Mouse (Mus musculus): ENCODE data around the gene Garem2. TPM values are rescaled to one million over a fixed set of nuclear protein-coding genes. Genes with fewer than 3 reads are reported as not detected.
"Not testable (repeated sequence)": the region's sequence is repeated elsewhere in the genome, so short reads cannot be mapped to it uniquely, and the experiment has no call there.

The Garem2 gene
- polyA plus RNA-seq (2012; rRNA removed): 14.0 and 14.6 TPM in 2 replicates

- Histone ChIP-seq H3K27ac (ENCODE audit: insufficient read depth, low read length) (no peak within 1 kb of the TSS), H3K4me3 (ENCODE audit: insufficient read depth, low read length) (peak within 1 kb of the TSS; percentile 14), H3K4me1 (ENCODE audit: control insufficient read depth, insufficient read depth, low read length) (no peaks in the 10 kb centered on the region)
- TF ChIP-seq CTCF (IDR thresholded peaks at IDR 0.05; ENCODE audit: extremely low read depth, insufficient read depth, low read length) (no peak), POLR2A (IDR thresholded peaks at IDR 0.05; ENCODE audit: extremely low read depth, insufficient read depth, low read length) (no peak)
Observed at GRCm38 (mm10) chr5:30104841-30105667, at the start of gene Garem2. TSS of gene Garem2 (plus strand) at chr5:30105161.

DNA sequence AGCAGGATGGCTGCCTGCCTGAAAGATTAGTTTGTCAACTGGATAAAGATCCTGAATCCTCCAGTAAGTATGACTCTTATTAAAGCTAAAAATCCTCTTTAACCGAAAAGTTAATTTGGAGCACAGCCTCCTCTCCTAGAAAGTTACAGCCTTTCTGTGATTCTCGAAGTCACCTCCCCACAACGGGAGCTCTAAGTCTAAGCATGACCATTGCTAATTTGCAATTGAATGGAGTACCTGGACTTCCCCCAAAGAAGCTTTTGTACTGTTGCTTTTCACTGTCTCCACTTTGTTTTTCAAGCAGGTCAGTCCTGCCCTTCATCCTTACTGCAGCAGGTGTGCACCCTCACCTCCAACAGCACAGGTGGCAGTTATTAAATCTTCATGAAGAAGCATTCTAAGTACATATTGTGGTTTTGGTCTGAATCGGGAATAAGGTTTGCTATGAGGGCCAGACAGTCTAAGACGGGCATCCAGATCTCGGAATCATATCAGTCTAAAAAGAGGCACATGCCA, 46.7 kb upstream of the Garem2 start:
- Histone ChIP-seq H3K4me1 (ENCODE audit: control insufficient read depth, insufficient read depth, low read length) (no peaks in the 10 kb centered on the region), H3K4me3 (ENCODE audit: insufficient read depth, low read length) (no peak overlapping the region), H3K27ac (ENCODE audit: insufficient read depth, low read length) (no peak overlapping the region)
- TF ChIP-seq CTCF (IDR thresholded peaks at IDR 0.05; ENCODE audit: extremely low read depth, insufficient read depth, low read length) (no peak), POLR2A (IDR thresholded peaks at IDR 0.05; ENCODE audit: extremely low read depth, insufficient read depth, low read length) (no peak)

DNA sequence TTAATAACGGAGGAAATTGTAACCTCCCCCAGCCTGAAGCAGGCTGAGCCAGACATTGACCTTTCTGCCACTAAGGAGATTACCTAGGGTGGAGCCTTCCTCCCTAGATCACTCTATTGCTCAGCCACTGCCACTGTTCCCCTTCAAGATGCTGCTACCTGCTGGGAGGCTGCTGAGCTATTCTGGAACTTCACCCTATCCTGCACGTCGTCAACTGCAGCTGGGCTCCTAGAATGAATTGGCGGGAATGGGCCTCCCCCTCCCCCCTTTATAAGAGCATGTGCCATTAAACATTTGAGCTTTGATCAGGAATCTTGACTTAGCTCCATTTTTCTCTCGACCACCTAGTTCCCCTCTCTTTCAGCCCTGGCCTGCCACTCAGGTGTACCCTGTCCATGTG, 45.4 kb upstream of the Garem2 start:
- H3K4me3 ChIP-seq (ENCODE audit: insufficient read depth, low read length); H3K27ac ChIP-seq (ENCODE audit: insufficient read depth, low read length); H3K4me1 ChIP-seq (ENCODE audit: control insufficient read depth, insufficient read depth, low read length): not testable (repeated sequence)

DNA sequence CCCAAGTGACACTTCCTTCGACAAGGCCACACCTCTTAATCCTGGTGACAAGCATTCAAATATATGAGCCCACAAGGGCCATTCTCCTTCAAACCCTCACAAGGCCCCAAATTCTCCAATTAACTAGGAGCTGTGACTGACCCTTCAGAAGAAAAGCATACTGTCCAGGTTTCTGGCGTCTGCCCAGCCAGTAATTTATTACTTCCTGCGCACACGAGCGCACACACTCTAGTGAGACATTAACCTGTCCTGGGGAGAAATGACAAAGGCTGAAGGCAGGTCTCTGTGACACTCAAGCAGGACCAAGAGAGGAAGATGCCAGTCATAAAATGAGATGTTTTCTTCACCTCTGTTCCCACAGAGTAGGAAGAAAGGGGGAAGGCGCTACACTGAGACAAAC, 37.2 kb upstream of the Garem2 start:
- H3K4me1 ChIP-seq (ENCODE audit: control insufficient read depth, insufficient read depth, low read length): no peaks in the 10 kb centered on the region
- no peak overlapping the region for H3K4me3 ChIP-seq (ENCODE audit: insufficient read depth, low read length)
- TF ChIP-seq CTCF (IDR thresholded peaks at IDR 0.05; ENCODE audit: extremely low read depth, insufficient read depth, low read length) (no peak), POLR2A (IDR thresholded peaks at IDR 0.05; ENCODE audit: extremely low read depth, insufficient read depth, low read length) (no peak)
- no peak overlapping the region for H3K27ac ChIP-seq (ENCODE audit: insufficient read depth, low read length)

- Histone ChIP-seq H3K4me3 (ENCODE audit: insufficient read depth, low read length) (no peak overlapping the region), H3K4me1 (ENCODE audit: control insufficient read depth, insufficient read depth, low read length) (no peaks in the 10 kb centered on the region), H3K27ac (ENCODE audit: insufficient read depth, low read length) (no peak overlapping the region)
- no peak for TF ChIP-seq POLR2A (IDR thresholded peaks at IDR 0.05; ENCODE audit: extremely low read depth, insufficient read depth, low read length)
- no peak for TF ChIP-seq CTCF (IDR thresholded peaks at IDR 0.05; ENCODE audit: extremely low read depth, insufficient read depth, low read length)
Observed at GRCm38 (mm10) chr5:30071677-30072076, 33.3 kb upstream of the Garem2 start.

GRCm38 (mm10) chr5:30072377-30072776, 32.6 kb upstream of the Garem2 start:
- Histone ChIP-seq H3K4me1 (ENCODE audit: control insufficient read depth, insufficient read depth, low read length) (no peaks in the 10 kb centered on the region), H3K27ac (ENCODE audit: insufficient read depth, low read length) (no peak overlapping the region), H3K4me3 (ENCODE audit: insufficient read depth, low read length) (no peak overlapping the region; the same call in 1 of the 2 replicates)
- TF ChIP-seq POLR2A (IDR thresholded peaks at IDR 0.05; ENCODE audit: extremely low read depth, insufficient read depth, low read length): no peak
- no peak for TF ChIP-seq CTCF (IDR thresholded peaks at IDR 0.05; ENCODE audit: extremely low read depth, insufficient read depth, low read length)

GRCm38 (mm10) chr5:30072825-30073821, 31.8 kb upstream of the Garem2 start, which contains the start of gene Tyms:
TSS of gene Tyms (minus strand) at chr5:30073617.
- peak; percentile 47; the same call in 1 of the 2 replicates for TF ChIP-seq POLR2A (IDR thresholded peaks at IDR 0.05; ENCODE audit: extremely low read depth, insufficient read depth, low read length)
- no peak for TF ChIP-seq CTCF (IDR thresholded peaks at IDR 0.05; ENCODE audit: extremely low read depth, insufficient read depth, low read length)
- Histone ChIP-seq H3K4me3 (ENCODE audit: insufficient read depth, low read length) (peak within 1 kb of the TSS; percentile 60), H3K4me1 (ENCODE audit: control insufficient read depth, insufficient read depth, low read length) (no peaks in the 10 kb centered on the region), H3K27ac (ENCODE audit: insufficient read depth, low read length) (no peak within 1 kb of the TSS)

GRCm38 (mm10) chr5:30092701-30093100, 12.3 kb upstream of the Garem2 start:
- Histone ChIP-seq H3K4me3 (ENCODE audit: insufficient read depth, low read length) (no peak overlapping the region), H3K27ac (ENCODE audit: insufficient read depth, low read length) (no peak overlapping the region), H3K4me1 (ENCODE audit: control insufficient read depth, insufficient read depth, low read length) (no peaks in the 10 kb centered on the region)
- TF ChIP-seq CTCF (IDR thresholded peaks at IDR 0.05; ENCODE audit: extremely low read depth, insufficient read depth, low read length) (no peak), POLR2A (IDR thresholded peaks at IDR 0.05; ENCODE audit: extremely low read depth, insufficient read depth, low read length) (no peak)

DNA sequence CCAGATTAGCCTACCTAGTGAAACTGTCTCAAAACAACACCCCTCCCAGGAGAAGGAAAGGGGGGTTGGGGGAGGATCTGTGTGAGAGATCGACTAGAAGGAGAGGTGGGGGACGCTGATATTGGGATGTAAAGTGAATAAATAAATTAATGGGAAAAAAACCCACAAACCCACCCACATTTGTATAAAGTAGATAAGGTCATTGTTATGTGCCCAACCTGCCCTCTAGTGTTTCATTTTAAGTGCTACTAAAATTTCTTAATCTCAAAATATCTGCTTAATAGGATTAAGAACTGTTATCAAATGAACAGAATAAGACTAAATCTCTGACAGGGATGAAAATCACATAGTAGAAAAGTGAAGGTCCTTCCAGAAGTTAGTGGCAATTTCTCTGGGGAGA, 10.6 kb upstream of the Garem2 start:
- H3K4me1 ChIP-seq (ENCODE audit: control insufficient read depth, insufficient read depth, low read length): no peaks in the 10 kb centered on the region
- TF ChIP-seq POLR2A (IDR thresholded peaks at IDR 0.05; ENCODE audit: extremely low read depth, insufficient read depth, low read length) (no peak), CTCF (IDR thresholded peaks at IDR 0.05; ENCODE audit: extremely low read depth, insufficient read depth, low read length) (no peak)
- no peak overlapping the region for H3K4me3 ChIP-seq (ENCODE audit: insufficient read depth, low read length)
- H3K27ac ChIP-seq (ENCODE audit: insufficient read depth, low read length): no peak overlapping the region
